Mouse (Mus musculus) CH12.LX (cell line): Measurements from ENCODE around the gene Macrod2. TPM values are rescaled to one million over a fixed set of nuclear protein-coding genes. Genes with fewer than 3 reads are reported as not detected.

Experiments
- DNase-seq: peaks from one replicate; pipeline ENCODE4 v3.0.0-alpha.2; 2013; ENCODE audit errors: extremely low read depth
- H3K27ac ChIP-seq: 2 replicates; pipeline ENCODE4 v1.5.1; 2012; ENCODE audit warnings: low read depth, mild to moderate bottlenecking, control low read depth, moderate library complexity; ENCODE audit not compliant: insufficient read depth
- H3K27me3 ChIP-seq: replicated peaks from 2 replicates; pipeline ENCODE3; 2012; ENCODE audit warnings: inconsistent platforms
- H3K36me3 ChIP-seq, 2 experiments: replicated peaks in 1 of 2; 2 replicates each; pipeline versions ENCODE3 to v1.6.1; 2012; ENCODE audit warnings: inconsistent platforms in 1 of 2, low read length in 1 of 2, mild to moderate bottlenecking in 1 of 2, mixed read lengths in 1 of 2, moderate library complexity in 1 of 2; ENCODE audit not compliant: control insufficient read depth in 1 of 2, insufficient read depth in 1 of 2
- H3K4me1 ChIP-seq, 2 experiments: 2 replicates each; pipeline ENCODE4 v1.6.1; 2012; ENCODE audit warnings: inconsistent platforms in 1 of 2, moderate library complexity in 1 of 2; ENCODE audit not compliant: insufficient read depth in 2 of 2, control insufficient read depth in 1 of 2
- H3K4me2 ChIP-seq: 2 replicates; pipeline ENCODE4 v1.6.1; 2012; ENCODE audit warnings: low read depth, mild to moderate bottlenecking, control low read depth; ENCODE audit not compliant: poor library complexity, insufficient read depth, severe bottlenecking
- H3K4me3 ChIP-seq, 3 experiments: fragments of 150-350 bp in 1 of 3; sonication (generic) in 1 of 3; replicated peaks in 1 of 3; 2 replicates each; pipeline versions ENCODE3 to v1.5.1; 2011 to 2012; ENCODE audit warnings: low read depth in 2 of 3, low read length in 2 of 3, mild to moderate bottlenecking in 2 of 3, moderate library complexity in 2 of 3, control low read depth in 1 of 3, improper control_type of control experiment in 1 of 3, inconsistent platforms in 1 of 3, mixed read lengths in 1 of 3; ENCODE audit not compliant: poor library complexity in 1 of 3
- H3K79me2 ChIP-seq: replicated peaks from 2 replicates; pipeline ENCODE4 v1.6.1; 2012; ENCODE audit warnings: mild to moderate bottlenecking, moderate library complexity; ENCODE audit not compliant: control insufficient read depth, poor library complexity, insufficient read depth, severe bottlenecking; ENCODE audit errors: extremely low read depth
- H3K9ac ChIP-seq: 2 replicates; pipeline ENCODE4 v1.6.1; 2012; ENCODE audit warnings: low read depth, mild to moderate bottlenecking, control low read depth, moderate library complexity; ENCODE audit not compliant: insufficient read depth
- H3K9me3 ChIP-seq: replicated peaks from 2 replicates; pipeline ENCODE3; 2012; ENCODE audit warnings: low read length, inconsistent platforms, mixed read lengths
- CHD1 ChIP-seq: IDR thresholded peaks from 2 replicates; pipeline ENCODE4 v1.6.1; 2012; ENCODE audit warnings: low read depth, low read length, improper control_type of control experiment, inconsistent platforms
- CHD2 ChIP-seq: IDR thresholded peaks from 2 replicates; pipeline ENCODE4 v1.6.1; 2011; ENCODE audit warnings: low read length, improper control_type of control experiment
- E2F4 ChIP-seq: IDR thresholded peaks from 2 replicates; pipeline ENCODE4 v1.6.1; 2011; ENCODE audit warnings: low read depth, low read length, improper control_type of control experiment; ENCODE audit not compliant: insufficient replicate concordance
- ELF1 ChIP-seq: IDR thresholded peaks from 2 replicates; pipeline ENCODE4 v1.6.1; 2014; ENCODE audit warnings: low read depth, mild to moderate bottlenecking, inconsistent platforms, low read length, improper control_type of control experiment
- ETS1 ChIP-seq: conservative IDR thresholded peaks from 2 replicates; pipeline ENCODE4 v1.6.1; 2012; ENCODE audit warnings: low read depth, mild to moderate bottlenecking, inconsistent platforms, low read length, improper control_type of control experiment, moderate library complexity
- GABPA ChIP-seq: IDR thresholded peaks from 2 replicates; pipeline ENCODE4 v1.6.1; 2012; ENCODE audit warnings: low read depth, low read length, improper control_type of control experiment, inconsistent platforms; ENCODE audit not compliant: insufficient replicate concordance
- HCFC1 ChIP-seq: IDR thresholded peaks from 2 replicates; pipeline ENCODE4 v1.6.1; 2012; ENCODE audit warnings: low read depth, mild to moderate bottlenecking, inconsistent platforms, low read length, improper control_type of control experiment
- IRF4 ChIP-seq: IDR thresholded peaks from 2 replicates; pipeline ENCODE4 v1.6.1; 2014; ENCODE audit warnings: low read depth, mild to moderate bottlenecking, inconsistent platforms, low read length, improper control_type of control experiment
- MAX ChIP-seq: IDR thresholded peaks from 2 replicates; pipeline ENCODE4 v1.6.1; 2011; ENCODE audit warnings: low read length, improper control_type of control experiment
- MAZ ChIP-seq: IDR thresholded peaks from 2 replicates; pipeline ENCODE4 v1.6.1; 2012; ENCODE audit warnings: low read depth, mild to moderate bottlenecking, inconsistent platforms, low read length, improper control_type of control experiment, moderate library complexity
- MEF2A ChIP-seq: IDR thresholded peaks from 2 replicates; pipeline ENCODE4 v1.6.1; 2014; ENCODE audit warnings: low read depth, mild to moderate bottlenecking, inconsistent platforms, low read length, improper control_type of control experiment, borderline replicate concordance
- MXI1 ChIP-seq: IDR thresholded peaks from 2 replicates; pipeline ENCODE4 v1.6.1; 2011; ENCODE audit warnings: mild to moderate bottlenecking, low read depth, low read length, improper control_type of control experiment
- MYC ChIP-seq: IDR thresholded peaks from 2 replicates; pipeline ENCODE4 v1.6.1; 2011; ENCODE audit warnings: low read depth, mild to moderate bottlenecking, improper control_type of control experiment, low read length
- PAX5 ChIP-seq: IDR thresholded peaks from 2 replicates; pipeline ENCODE4 v1.6.1; 2012; ENCODE audit warnings: low read length, inconsistent platforms, mixed read lengths
- POLR2A ChIP-seq: IDR thresholded peaks from 2 replicates; pipeline ENCODE4 v1.6.1; 2011; ENCODE audit warnings: low read depth, mild to moderate bottlenecking, improper control_type of control experiment, low read length
- POLR2AphosphoS2 ChIP-seq: IDR thresholded peaks from 2 replicates; pipeline ENCODE4 v1.6.1; 2011; ENCODE audit warnings: low read depth, low read length, improper control_type of control experiment
- RCOR1 ChIP-seq: conservative IDR thresholded peaks from 2 replicates; pipeline ENCODE4 v1.6.1; 2012; ENCODE audit warnings: low read depth, mild to moderate bottlenecking, inconsistent platforms, low read length, improper control_type of control experiment
- SIN3A ChIP-seq: IDR thresholded peaks from 2 replicates; pipeline ENCODE4 v1.6.1; 2012; ENCODE audit warnings: low read length, improper control_type of control experiment, inconsistent platforms
- TBP ChIP-seq: conservative IDR thresholded peaks from 2 replicates; pipeline ENCODE4 v1.6.1; 2011; ENCODE audit warnings: low read depth, low read length, improper control_type of control experiment
- TCF12 ChIP-seq: IDR thresholded peaks from 2 replicates; pipeline ENCODE4 v1.6.1; 2014; ENCODE audit warnings: low read depth, mild to moderate bottlenecking, inconsistent platforms, low read length, improper control_type of control experiment
- UBTF ChIP-seq: IDR thresholded peaks from 2 replicates; pipeline ENCODE4 v1.6.1; 2012; ENCODE audit warnings: low read depth, mild to moderate bottlenecking, inconsistent platforms, low read length, improper control_type of control experiment, moderate library complexity
- USF2 ChIP-seq: conservative IDR thresholded peaks from 2 replicates; pipeline ENCODE4 v1.6.1; 2011; ENCODE audit warnings: low read depth, low read length, improper control_type of control experiment
- ZC3H11A ChIP-seq: IDR thresholded peaks from 2 replicates; pipeline ENCODE4 v1.6.1; 2012; ENCODE audit warnings: low read depth, mild to moderate bottlenecking, inconsistent platforms, low read length, improper control_type of control experiment
- ZKSCAN1 ChIP-seq: IDR thresholded peaks from 2 replicates; pipeline ENCODE4 v1.6.1; 2012; ENCODE audit warnings: low read depth, inconsistent platforms, low read length, improper control_type of control experiment, borderline replicate concordance
- ZMIZ1 ChIP-seq: IDR thresholded peaks from 2 replicates; pipeline ENCODE4 v1.6.1; 2012; ENCODE audit warnings: low read depth, mild to moderate bottlenecking, inconsistent platforms, low read length, improper control_type of control experiment
- ZNF384 ChIP-seq: IDR thresholded peaks from 2 replicates; pipeline ENCODE4 v1.6.1; 2012; ENCODE audit warnings: low read depth, low read length, improper control_type of control experiment, inconsistent platforms
- dilution Hi-C: fragments of 300-500 bp; cut with MboI; formaldehyde crosslinking; loops from 2 replicates; pipeline ENCODE4 v1.14.3; 2020; ENCODE audit warnings: low sequenced_read_pairs; ENCODE audit not compliant: extremely low pct_unique_long_range_greater_than_20kb, extremely low pct_ligation_motif_present
- in situ Hi-C: fragments of 300-500 bp; cut with MboI; formaldehyde crosslinking; loops from 3 replicates; pipeline ENCODE4 v1.14.3; 2019; ENCODE audit warnings: low sequenced_read_pairs, low pct_ligation_motif_present, low pct_unique_long_range_greater_than_20kb, mixed read lengths
- polyA plus RNA-seq: library from polyadenylated mRNA; unstranded; fragments of >175 nt; gene quantifications from 2 replicates; pipeline ENCODE4 v1.2.1, GENCODE M21; 2012; ENCODE audit warnings: low read depth; ENCODE audit not compliant: insufficient read length
- total RNA-seq, 2 experiments: library from RNA; depleted of rRNA; stranded (reverse); fragments of 300-350 nt in 1 of 2; fragments of >200 nt in 1 of 2; gene quantifications; 2 replicates each; pipeline ENCODE4 v1.2.3; 2012 to 2014

Macrod2 gene
- total and polyA plus RNA-seq, 3 experiments, result not detected

DNA sequence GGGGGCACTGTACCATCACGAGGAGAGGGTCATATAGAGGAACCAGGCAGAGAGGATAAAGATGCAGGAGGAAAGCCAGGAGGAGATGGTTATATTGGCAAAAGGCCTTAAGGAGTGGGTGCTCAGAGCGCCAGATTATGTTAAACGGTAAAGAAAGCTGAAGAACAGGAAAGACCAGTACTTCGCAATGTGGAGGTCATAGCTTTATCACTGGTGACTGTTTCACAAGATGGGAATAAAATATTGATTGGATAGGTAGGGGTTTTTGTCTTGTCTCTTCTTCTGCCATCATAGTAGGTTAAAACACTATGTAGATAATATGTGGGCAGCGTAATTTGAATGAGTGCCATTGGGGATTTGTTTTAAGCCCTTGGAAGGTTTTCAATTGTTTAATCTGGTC, 816.2 kb downstream of the Macrod2 start:
- dilution Hi-C loops (no loop called here), in situ Hi-C loops (no loop called here)
- no peak for DNase-seq
- no peaks in the 10 kb centered on the region for H3K79me2 ChIP-seq
- no peaks in the 10 kb centered on the region for H3K27me3 ChIP-seq
- peaks cover 34% of the 10 kb centered on the region for H3K9me3 ChIP-seq
- no peak overlapping the region for H3K4me3 ChIP-seq
- no peak overlapping the region for H3K27ac ChIP-seq
- no peaks in the 10 kb centered on the region for H3K36me3 ChIP-seq
- H3K4me2 ChIP-seq, result no peak overlapping the region
- no peaks in the 10 kb centered on the region for H3K4me1 ChIP-seq
- TF ChIP-seq POLR2AphosphoS2 (no peak), MXI1 (no peak), E2F4 (no peak), TBP (no peak), GABPA (no peak), ELF1 (no peak), PAX5 (no peak), CHD2 (no peak), MYC (no peak), MEF2A (no peak), SIN3A (no peak), ZKSCAN1 (no peak)
- no peak overlapping the region for H3K9ac ChIP-seq

DNA sequence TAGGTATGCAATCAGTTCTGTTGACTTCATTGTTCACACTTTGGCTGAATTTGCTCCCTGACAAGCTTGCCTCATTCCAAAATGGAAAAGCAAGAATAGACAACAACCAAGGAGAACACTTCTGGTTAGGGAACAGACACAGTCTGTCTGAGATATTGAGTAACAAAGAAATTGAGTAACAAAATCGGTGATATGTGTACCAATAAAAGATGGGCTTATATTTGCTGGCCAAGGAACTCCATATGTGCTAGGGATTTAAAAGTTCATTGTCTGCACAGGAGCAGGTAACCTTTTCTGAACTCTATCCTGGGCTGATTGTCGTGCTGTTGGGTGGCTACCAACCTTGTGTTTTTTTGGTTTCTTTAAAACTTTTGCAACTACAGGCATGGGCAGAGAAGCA, 817.2 kb downstream of the Macrod2 start:
- H3K9ac ChIP-seq, result no peak overlapping the region
- no peak overlapping the region for H3K27ac ChIP-seq
- no peaks in the 10 kb centered on the region for H3K36me3 ChIP-seq
- no peak overlapping the region for H3K4me3 ChIP-seq
- no peak for TF ChIP-seq MAZ
- TF ChIP-seq HCFC1, result no peak
- TF ChIP-seq IRF4, result no peak
- no peak for TF ChIP-seq POLR2AphosphoS2
- TF ChIP-seq MYC, result no peak
- TF ChIP-seq USF2, result no peak
- TF ChIP-seq ZC3H11A, result no peak
- no peak for TF ChIP-seq ZMIZ1
- no peak for TF ChIP-seq ETS1
- no peak for TF ChIP-seq POLR2A
- no peak for TF ChIP-seq CHD1
- no peak for TF ChIP-seq ZKSCAN1
- TF ChIP-seq CHD2, result no peak
- no peak for TF ChIP-seq RCOR1
- TF ChIP-seq MAX, result no peak
- no peak for TF ChIP-seq TBP
- no peak for TF ChIP-seq UBTF
- no peak for TF ChIP-seq TCF12
- no peak for TF ChIP-seq MXI1
- TF ChIP-seq ZNF384, result no peak
- no peak overlapping the region for H3K4me2 ChIP-seq
- H3K27me3 ChIP-seq, result no peaks in the 10 kb centered on the region
- in situ Hi-C loops, result no loop called here
- no peak for DNase-seq
- H3K79me2 ChIP-seq, result no peaks in the 10 kb centered on the region
- dilution Hi-C loops, result no loop called here
- H3K4me1 ChIP-seq, result no peaks in the 10 kb centered on the region
- peaks cover 32% of the 10 kb centered on the region for H3K9me3 ChIP-seq
